Mouse (Mus musculus) telencephalon, adult 2 months (tissue): ENCODE measurements around the gene Zfp583.
"Not testable (repeated sequence)": the region's sequence is repeated elsewhere in the genome, so short reads cannot be mapped to it uniquely, and the experiment has no call there.

Experiments used
- DNase-seq: peaks from one replicate; pipeline ENCODE4 v3.0.0-alpha.2; 2011; ENCODE audit warnings: low read depth, low spot score

Zfp583 gene

GRCm38 (mm10) chr7:6331233-6331956 is at the start of gene Zfp583:
Zfp583 (minus strand) TSS chr7:6331285.
- DNase-seq = peak; percentile 87

DNA sequence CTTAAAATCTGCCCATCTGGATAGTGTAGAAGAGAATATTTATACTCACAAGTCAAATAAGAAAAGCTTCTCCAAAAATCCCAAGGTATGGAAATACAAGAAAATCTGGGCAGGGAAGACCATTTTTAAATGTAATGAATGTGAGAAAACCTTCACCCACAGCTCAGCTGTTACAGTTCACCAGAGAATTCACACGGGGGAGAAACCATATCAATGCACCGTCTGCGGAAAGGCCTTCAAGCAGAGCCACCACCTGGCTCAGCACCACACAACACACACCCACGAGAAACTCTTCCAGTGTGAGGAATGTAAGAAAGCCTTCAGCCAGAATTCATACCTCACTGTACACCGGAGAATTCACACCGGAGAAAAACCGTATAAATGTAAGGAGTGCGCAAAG is 47.4 kb upstream of the Zfp583 start:
- DNase-seq = peak; percentile 92

DNA sequence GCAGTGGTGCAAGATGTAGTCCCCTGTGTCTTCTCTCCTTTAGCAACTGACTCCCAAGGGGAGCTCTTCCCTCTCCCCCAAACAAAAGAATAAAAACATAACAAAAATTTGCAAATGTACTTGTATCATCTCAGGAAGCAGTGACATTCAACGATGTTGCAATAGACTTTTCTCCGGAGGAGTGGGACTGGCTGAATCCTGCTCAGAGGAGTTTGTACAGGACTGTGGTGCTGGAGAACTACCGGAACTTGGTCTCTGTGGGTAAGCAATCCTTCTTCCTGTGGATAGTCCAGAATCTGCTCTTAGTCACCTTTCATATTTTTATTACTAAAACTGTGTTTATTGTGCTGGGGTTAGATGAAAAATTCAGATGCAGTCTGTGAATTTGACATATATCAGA is 41.9 kb upstream of the Zfp583 start:
- DNase-seq = no peak

DNA sequence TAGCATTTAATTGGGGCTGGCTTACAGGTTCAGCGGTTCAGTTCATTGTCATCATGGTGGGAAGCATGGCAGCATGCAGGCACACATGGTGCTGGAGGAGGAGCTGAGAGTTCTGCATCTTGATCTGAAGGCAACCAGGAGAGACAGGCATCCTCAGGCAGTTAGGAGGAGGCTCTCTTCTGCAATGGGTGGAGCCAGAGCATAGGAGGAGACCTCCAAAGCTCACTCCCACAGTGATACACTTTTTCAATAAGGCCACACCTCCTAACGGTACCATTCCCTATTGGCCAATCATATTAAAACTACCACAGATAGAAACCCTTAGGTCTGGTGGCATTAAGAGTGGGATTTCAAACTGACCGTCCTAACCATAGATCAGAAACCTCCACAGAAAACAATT is 38.4 kb upstream of the Zfp583 start:
- no peak for DNase-seq

- not testable (repeated sequence) for DNase-seq
Measured at GRCm38 (mm10) chr7:6368146-6368545, 37.1 kb upstream of the Zfp583 start.

- DNase-seq = no peak
Measured at GRCm38 (mm10) chr7:6367185-6367584, 36.1 kb upstream of the Zfp583 start.

GRCm38 (mm10) chr7:6364761-6365160 is 33.7 kb upstream of the Zfp583 start:
- DNase-seq = no peak

DNA sequence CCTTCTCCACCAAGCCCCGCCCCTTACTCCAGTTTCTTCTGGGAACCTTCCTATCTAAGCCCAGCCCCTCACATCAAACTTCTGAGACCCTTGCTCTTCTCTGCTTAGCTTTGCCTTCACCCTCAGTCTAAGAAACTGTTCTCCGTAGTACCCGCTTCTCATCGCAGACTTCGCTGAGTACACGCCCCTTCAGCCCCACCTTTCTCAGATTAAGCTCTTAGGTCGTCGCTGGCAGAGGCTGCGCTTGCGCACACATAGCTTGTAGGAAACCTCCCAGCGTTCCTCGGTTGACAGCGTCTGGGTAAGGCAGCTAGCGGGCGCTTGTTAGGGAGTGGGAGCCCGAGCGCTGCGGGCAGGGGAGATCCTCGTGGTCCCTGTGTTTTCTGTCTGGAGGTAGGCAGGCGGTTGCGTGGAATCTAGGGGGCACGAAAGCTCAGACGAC is 32.0 kb upstream of the Zfp583 start, which contains the start of gene Zfp78:
Gene Zfp78, plus strand, starts transcription at position 234 of the 442 bp plus-strand sequence.
- DNase-seq = peak; percentile 96

- peak; percentile 100 for DNase-seq
Measured at GRCm38 (mm10) chr7:6362268-6363046, 31.4 kb upstream of the Zfp583 start.

GRCm38 (mm10) chr7:6361756-6362155 is 30.7 kb upstream of the Zfp583 start:
- no peak for DNase-seq

DNA sequence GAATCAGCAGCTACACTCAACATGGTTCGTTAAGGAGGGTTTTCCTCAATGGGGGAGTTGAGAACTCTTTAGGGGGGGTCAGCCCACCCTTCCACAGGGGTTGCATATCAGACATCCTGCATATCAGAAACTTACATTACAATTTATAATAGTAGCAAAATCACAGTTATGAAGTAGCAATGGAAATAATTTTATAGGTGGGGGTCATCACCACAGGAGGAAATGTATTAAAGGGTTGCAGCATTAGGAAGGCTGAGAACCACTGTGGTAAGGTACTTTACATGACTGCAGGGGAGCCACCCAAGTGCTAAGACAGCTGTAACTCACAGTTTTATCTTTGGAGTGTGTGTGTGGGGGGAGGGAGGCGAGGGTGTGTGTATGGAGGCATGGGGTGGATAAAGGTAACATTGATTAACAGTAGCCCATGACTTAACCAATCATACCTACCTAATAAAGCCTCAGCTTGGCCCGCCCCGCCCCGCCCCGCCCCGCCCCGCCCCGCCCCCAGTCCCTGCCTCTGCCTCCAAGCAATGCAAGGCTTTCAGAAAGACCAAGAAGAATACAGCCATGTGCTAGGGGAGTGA is 29.5 kb upstream of the Zfp583 start:
- no peak for DNase-seq

- DNase-seq = peak; percentile 40
Measured at GRCm38 (mm10) chr7:6358937-6359590, 28.0 kb upstream of the Zfp583 start.

DNA sequence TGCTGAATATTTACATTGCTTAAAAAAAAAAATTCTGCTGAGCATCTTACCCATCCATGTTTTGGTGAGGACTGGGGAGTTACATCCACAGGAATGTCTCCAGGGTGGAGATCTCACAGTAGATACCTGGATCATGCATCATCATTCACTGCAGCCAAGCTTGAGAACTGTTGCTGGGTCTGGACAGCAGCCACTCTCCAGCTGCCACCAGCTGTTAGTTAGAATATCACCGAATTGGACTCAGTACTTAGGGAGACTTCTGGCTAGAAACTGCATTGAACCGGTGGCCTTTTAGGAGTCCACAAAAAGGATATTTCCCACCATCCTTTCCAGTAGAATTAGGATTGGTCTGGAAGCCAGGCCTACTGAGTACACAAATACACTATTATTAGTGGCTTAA is 27.0 kb upstream of the Zfp583 start:
- DNase-seq = no peak

- no peak for DNase-seq
Measured at GRCm38 (mm10) chr7:6344124-6344523, 13.0 kb upstream of the Zfp583 start.

- DNase-seq = peak; percentile 90
Measured at GRCm38 (mm10) chr7:6343501-6344071, 12.5 kb upstream of the Zfp583 start, which contains the start of gene Gm3854. Gm3854 (plus strand) TSS chr7:6343759.

DNA sequence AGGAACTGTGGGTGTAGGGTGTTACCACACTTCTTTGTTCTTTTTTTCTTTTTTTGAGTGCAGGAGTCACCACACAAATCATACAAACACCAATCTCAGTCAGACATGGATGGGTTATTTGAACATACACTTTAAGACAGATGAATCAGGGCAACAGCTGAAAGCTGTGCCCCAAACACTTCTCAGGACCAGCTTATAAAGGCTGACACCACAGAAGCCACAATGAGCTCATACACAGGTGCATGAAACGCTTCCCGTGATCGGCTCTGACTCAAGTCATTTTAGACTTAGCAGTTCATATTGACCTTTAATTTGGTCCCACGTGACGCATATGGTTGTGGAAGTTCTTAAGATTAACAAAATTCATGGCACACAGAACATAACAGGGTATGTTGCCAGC is 8.8 kb upstream of the Zfp583 start:
- DNase-seq = no peak

GRCm38 (mm10) chr7:6330458-6331232 is 440 bp downstream of the Zfp583 start:
- DNase-seq = no peak

- DNase-seq = not testable (repeated sequence)
Measured at GRCm38 (mm10) chr7:6300796-6301195, 30.3 kb downstream of the Zfp583 start.

DNA sequence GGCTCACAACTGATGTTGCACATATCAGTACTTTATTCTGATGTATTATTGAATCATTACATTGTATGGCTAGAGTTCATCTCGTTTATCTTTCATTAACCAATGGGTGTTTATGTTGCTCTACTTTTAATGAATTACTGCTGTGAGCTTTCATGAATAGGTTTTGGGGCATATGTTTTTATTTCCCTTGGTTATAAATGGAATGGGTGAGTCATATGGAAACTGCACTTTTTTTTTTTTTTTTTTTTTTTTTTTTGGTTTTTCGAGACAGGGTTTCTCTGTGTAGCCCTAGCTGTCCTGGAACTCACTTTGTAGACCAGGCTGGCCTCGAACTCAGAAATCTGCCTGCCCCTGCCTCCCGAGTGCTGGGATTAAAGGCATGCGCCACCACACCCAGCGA is 40.0 kb downstream of the Zfp583 start:
- DNase-seq = not testable (repeated sequence)

DNA sequence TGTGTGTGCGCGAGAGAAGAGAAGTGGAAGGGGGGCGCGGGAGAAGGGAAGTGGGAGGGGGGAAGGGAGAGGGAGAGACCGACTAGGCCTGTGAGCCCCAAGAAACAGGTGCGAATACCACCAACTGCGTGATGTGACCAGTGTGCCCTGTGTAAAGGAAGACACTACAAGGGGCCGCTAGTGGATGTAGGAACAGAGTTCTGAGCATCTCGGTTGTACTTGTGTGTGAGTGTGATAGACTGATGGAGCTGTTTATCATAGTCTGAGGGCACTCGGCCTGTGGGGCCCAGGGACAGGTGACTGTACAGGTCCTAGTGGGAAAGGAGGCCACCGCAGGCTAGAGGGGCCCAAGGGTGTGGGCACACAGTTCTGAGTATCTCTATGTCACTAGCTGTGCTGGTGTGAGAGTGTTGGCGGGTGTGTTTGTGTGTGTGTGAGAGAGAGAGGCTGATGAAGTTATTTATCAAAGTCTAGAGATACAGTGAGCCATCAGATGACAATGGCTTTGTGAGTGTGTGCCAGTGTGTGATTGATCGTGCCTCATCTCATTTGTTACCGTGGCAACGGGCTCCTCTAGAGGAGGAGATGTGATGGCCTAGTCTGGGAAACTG is 44.1 kb downstream of the Zfp583 start:
- no peak for DNase-seq
